Mouse (Mus musculus) testis, postnatal 10 days (tissue): ENCODE measurements around the gene Dapk3.

Experiments used
- DNase-seq: peaks from one replicate; pipeline ENCODE4 v3.0.0; 2021; ENCODE audit warnings: low spot score

Dapk3 gene

GRCm38 (mm10) chr10:81182336-81183333 lies at the start of gene Dapk3:
Gene Dapk3 (plus strand): TSS chr10:81183005.
- DNase-seq, result peak; percentile 94

GRCm38 (mm10) chr10:81134181-81134587 lies 48.6 kb upstream of the Dapk3 start:
- DNase-seq, result peak; percentile 69

GRCm38 (mm10) chr10:81134966-81135681 lies 47.7 kb upstream of the Dapk3 start, which contains the start of gene Zbtb7a:
Gene Zbtb7a (plus strand): TSS chr10:81135220.
- DNase-seq, result peak; percentile 66

GRCm38 (mm10) chr10:81135831-81136705 lies 46.7 kb upstream of the Dapk3 start:
- DNase-seq, result peak; percentile 82

- peak; percentile 89 for DNase-seq
Observed at GRCm38 (mm10) chr10:81136706-81137231, 46.0 kb upstream of the Dapk3 start.

GRCm38 (mm10) chr10:81137252-81138130 lies 45.3 kb upstream of the Dapk3 start:
- DNase-seq, result peak; percentile 100

- DNase-seq, result peak; percentile 72
Observed at GRCm38 (mm10) chr10:81138131-81138782, 44.5 kb upstream of the Dapk3 start.

- no peak for DNase-seq
Observed at GRCm38 (mm10) chr10:81138821-81139528, 43.8 kb upstream of the Dapk3 start.

GRCm38 (mm10) chr10:81139529-81139846 lies 43.3 kb upstream of the Dapk3 start:
- no peak for DNase-seq

- DNase-seq, result peak; percentile 56
Observed at GRCm38 (mm10) chr10:81140005-81140404, 42.8 kb upstream of the Dapk3 start.

- DNase-seq, result no peak
Observed at GRCm38 (mm10) chr10:81140717-81141454, 41.9 kb upstream of the Dapk3 start.

GRCm38 (mm10) chr10:81141455-81142210 lies 41.2 kb upstream of the Dapk3 start:
- DNase-seq, result no peak

GRCm38 (mm10) chr10:81142551-81142981 lies 40.2 kb upstream of the Dapk3 start:
- no peak for DNase-seq

GRCm38 (mm10) chr10:81143157-81143633 lies 39.6 kb upstream of the Dapk3 start:
- no peak for DNase-seq

GRCm38 (mm10) chr10:81143845-81144437 lies 38.9 kb upstream of the Dapk3 start:
- DNase-seq, result no peak

GRCm38 (mm10) chr10:81144667-81145066 lies 38.1 kb upstream of the Dapk3 start:
- DNase-seq, result no peak

GRCm38 (mm10) chr10:81145307-81145706 lies 37.5 kb upstream of the Dapk3 start:
- no peak for DNase-seq
